Comparison of ENCODE assay signal across 20 mouse cellular contexts in genomic region chr3:150416447-150416846, GRCm38 (mm10).
"Had no signal": no experiment of that assay in that cellular context is flagged by ENCODE, and none has a peak within 500 bp of the region (broad histone marks: within the 10 kb centered on the region; RNA-seq: fewer than 3 reads in every experiment).

No protein-coding gene starts in this region.

- DNase-seq: lung, adult 18-20 months; lung, embryonic 14.5 days; lung, postnatal 10 days; lung, postnatal 4 days; midbrain, embryonic 14.5 days; retina, postnatal 1 day; right cerebral cortex, adult 18-20 months; right cerebral cortex, postnatal 25 days; right cerebral cortex, postnatal 4 days; spleen, adult 18-20 months; thymus, adult 18-20 months; thymus, postnatal 14 days; thymus, postnatal 4 days had no signal

- H3K4me3 ChIP-seq: megakaryocyte, embryonic 14.5 days; midbrain, embryonic 10.5 days; midbrain, embryonic 12.5 days; myocyte; neural tube, embryonic 13.5 days; neural tube, embryonic 15.5 days had no signal

- H3K27ac ChIP-seq: midbrain, embryonic 10.5 days; midbrain, embryonic 12.5 days; neural tube, embryonic 13.5 days; neural tube, embryonic 15.5 days had no signal

- ATAC-seq: midbrain, embryonic 16.5 days had no signal
